Mouse (Mus musculus) gastrocnemius, postnatal 14 days (tissue): ENCODE data around the gene Palm. TPM values are rescaled to one million over a fixed set of nuclear protein-coding genes. Genes with fewer than 3 reads are reported as not detected.

Source experiments
- DNase-seq: peaks from one replicate; pipeline ENCODE4 v3.0.0; 2021; ENCODE audit warnings: mixed read lengths
- intact Hi-C: fragments of 180-260 bp; cut with DNase I; formaldehyde crosslinking; loops from one replicate; pipeline ENCODE4 v1.15.1; 2025; ENCODE audit warnings: low total_unique reads
- microRNA-seq, 2 experiments: library from miRNA; unstranded; fragments of <30 nt; microRNA quantifications; one replicate each; pipeline ENCODE4 v1.2.0; 2021
- total RNA-seq, 2 experiments: library from RNA; stranded (reverse); gene quantifications; 2 replicates each; pipeline ENCODE4 v1.2.3; 2021

Palm gene
- total RNA-seq, 2 experiments from 2014 or later: 25.7 to 33.5 TPM

- DNase-seq: no peak
- intact Hi-C loops: no loop called here
Measured at GRCm38 (mm10) chr10:79862049-79862788, 68.8 kb downstream of the Palm start.

- DNase-seq: no peak
- intact Hi-C loops: no loop called here
Measured at GRCm38 (mm10) chr10:79862925-79863324, 69.6 kb downstream of the Palm start.

GRCm38 (mm10) chr10:79864351-79865188 is 71.2 kb downstream of the Palm start:
- intact Hi-C loops: no loop called here
- no peak for DNase-seq

GRCm38 (mm10) chr10:79865189-79865601 is 71.8 kb downstream of the Palm start:
- no peak for DNase-seq
- intact Hi-C loops: no loop called here

GRCm38 (mm10) chr10:79865801-79866295 is 72.5 kb downstream of the Palm start:
- no peak for DNase-seq
- intact Hi-C loops: no loop called here

- intact Hi-C loops: no loop called here
- no peak for DNase-seq
Measured at GRCm38 (mm10) chr10:79866601-79867000, 73.2 kb downstream of the Palm start.

Small RNA genes within 50 kb of the gene (microRNA-seq; reads per million reads assigned to microRNA genes)
- gene Mir6910: 0 to 0.32 reads per million in 2 experiments

Other genes starting within 250 kb of the Palm start
- 10 to 100 TPM; 10.3 to 10.6 TPM for gene Mier2, start 238.4 kb upstream of the Palm start, total RNA-seq
- not detected for gene Theg, start 206.2 kb upstream of the Palm start, total RNA-seq
- gene C2cd4c, start 179.5 kb upstream of the Palm start, total RNA-seq: under 1 TPM; 0.11 to 0.12 TPM
- gene Shc2, start 155.7 kb upstream of the Palm start, total RNA-seq: 1 to 10 TPM; 2.3 to 3.3 TPM
- 10 to 100 TPM in 1 of 2 experiments, 1 to 10 TPM in 1; 1.1 to 12.4 TPM for gene Odf3l2, start 147.8 kb upstream of the Palm start, total RNA-seq
- gene Madcam1, start 129.0 kb upstream of the Palm start, total RNA-seq: not detected
- gene Tpgs1, start 124.2 kb upstream of the Palm start, total RNA-seq: 10 to 100 TPM; 22.6 to 24.0 TPM
- 100 to 1,000 TPM; 314 to 321 TPM for gene Cdc34, start 111.4 kb upstream of the Palm start, total RNA-seq
- gene Gzmm, start 104.6 kb upstream of the Palm start, total RNA-seq: 1 to 10 TPM; 2.3 to 2.9 TPM
- 100 to 1,000 TPM; 496 to 497 TPM for gene Bsg, start 89.1 kb upstream of the Palm start, total RNA-seq
- gene Hcn2, start 76.9 kb upstream of the Palm start, total RNA-seq: under 1 TPM; 0.42 to 0.78 TPM
- gene Polrmt, start 47.0 kb upstream of the Palm start, total RNA-seq: 10 to 100 TPM; 21.5 to 21.6 TPM
- not detected for gene Fgf22, start 38.5 kb upstream of the Palm start, total RNA-seq
- gene Rnf126, start 26.6 kb upstream of the Palm start, total RNA-seq: 10 to 100 TPM; 25.9 to 30.6 TPM
- gene Fstl3, start 16.3 kb upstream of the Palm start, total RNA-seq: 1 to 10 TPM; 1.3 to 2.2 TPM
- gene Prss57, start 2.6 kb upstream of the Palm start, total RNA-seq: not detected
- gene Misp, start 27.4 kb downstream of the Palm start, total RNA-seq: under 1 TPM in 1 of 2 experiments, not detected in 1; 0.35 TPM
- 10 to 100 TPM; 40.3 to 48.1 TPM for gene Ptbp1, start 60.9 kb downstream of the Palm start, total RNA-seq
- gene Prtn3, start 80.9 kb downstream of the Palm start, total RNA-seq: not detected
- gene Plppr3, start 81.1 kb downstream of the Palm start, total RNA-seq: under 1 TPM; 0.09 to 0.29 TPM
- gene Elane, start 92.7 kb downstream of the Palm start, total RNA-seq: not detected
- 10 to 100 TPM in 1 of 2 experiments, 1 to 10 TPM in 1; 3.6 to 16.6 TPM for gene Cfd, start 97.3 kb downstream of the Palm start, total RNA-seq
- gene Med16, start 115.4 kb downstream of the Palm start, total RNA-seq: 10 to 100 TPM; 37.7 to 38.1 TPM
- gene Gm26602, start 117.3 kb downstream of the Palm start, total RNA-seq: not detected
- gene Kiss1r, start 123.4 kb downstream of the Palm start, total RNA-seq: under 1 TPM; 0.27 to 0.44 TPM
- 100 to 1,000 TPM in 1 of 2 experiments, 10 to 100 TPM in 1; 98.8 to 106 TPM for gene R3hdm4, start 127.6 kb downstream of the Palm start, total RNA-seq
- gene Arid3a, start 133.5 kb downstream of the Palm start, total RNA-seq: 1 to 10 TPM; 2.4 to 2.7 TPM
- gene Wdr18, start 166.6 kb downstream of the Palm start, total RNA-seq: 10 to 100 TPM; 18.7 to 23.0 TPM
- under 1 TPM; 0.11 to 0.25 TPM for gene Grin3b, start 177.1 kb downstream of the Palm start, total RNA-seq
- gene Tmem259, start 190.8 kb downstream of the Palm start, total RNA-seq: 10 to 100 TPM; 76.2 to 84.5 TPM
- gene Cnn2, start 195.0 kb downstream of the Palm start, total RNA-seq: 10 to 100 TPM; 19.2 to 24.8 TPM
- gene Abca7, start 202.9 kb downstream of the Palm start, total RNA-seq: 1 to 10 TPM; 4.2 TPM
- gene Arhgap45, start 223.1 kb downstream of the Palm start, total RNA-seq: 1 to 10 TPM; 1.7 to 1.9 TPM
- gene Polr2e, start 246.2 kb downstream of the Palm start, total RNA-seq: 10 to 100 TPM; 45.3 to 55.6 TPM